Comparison of ENCODE assay signal across 13 mouse cellular contexts in the genomic region with DNA sequence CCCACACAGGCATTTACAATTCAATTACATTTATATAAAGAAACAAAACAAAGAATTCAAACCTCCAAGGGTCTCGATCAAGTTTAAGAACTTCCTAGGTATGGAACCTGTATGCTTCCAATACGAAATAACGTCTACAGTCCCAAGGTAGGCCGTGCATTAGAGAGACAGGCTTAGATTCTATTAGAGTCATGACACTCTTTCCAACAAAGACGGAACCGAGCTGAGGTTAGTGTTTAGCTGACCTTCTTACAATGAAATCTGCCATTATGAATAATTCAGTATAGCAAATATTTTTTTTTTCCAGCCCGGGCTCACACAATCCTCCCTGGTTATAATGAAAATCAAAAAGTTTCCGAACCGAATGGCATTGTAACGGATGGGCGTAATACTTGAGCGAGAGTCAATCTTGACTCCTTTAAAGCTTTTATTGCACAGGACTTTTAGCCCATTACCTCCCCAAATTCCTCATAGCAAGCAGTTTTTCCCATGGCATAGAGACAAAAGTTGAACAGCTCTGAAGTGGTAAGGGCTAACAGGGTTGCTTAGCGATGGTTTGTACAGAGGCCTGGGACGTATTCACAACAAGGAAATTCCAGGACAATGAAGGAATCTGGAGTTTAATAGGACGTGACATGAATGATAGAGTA.
DNase-seq lines count a peak whose midpoint lies in the region; ATAC-seq and TF ChIP-seq lines count a peak whose summit lies in the region.
"Had no signal": no experiment of that assay in that cellular context is flagged by ENCODE, and none has a peak within 500 bp of the region (broad histone marks: within the 10 kb centered on the region; RNA-seq: fewer than 3 reads in every experiment).

No protein-coding gene starts in this region.

- TF ChIP-seq CTCF in lung, postnatal 0 days (IDR thresholded peaks at IDR 0.05), result no peak

- H3K9me3 ChIP-seq in embryonic facial prominence, embryonic 14.5 days (ENCODE audit: control insufficient read depth, low read length), result peaks cover 10% of the 10 kb centered on the region; the same call in 1 of the 2 replicates
- peaks cover 9% of the 10 kb centered on the region for H3K9me3 ChIP-seq in hindbrain, embryonic 13.5 days
- H3K9me3 ChIP-seq in midbrain, embryonic 14.5 days (ENCODE audit: control insufficient read depth, low read length), result peaks cover 8% of the 10 kb centered on the region
- no peaks in the 10 kb centered on the region for H3K9me3 ChIP-seq in lung, postnatal 0 days (ENCODE audit: low read length)
- H3K9me3 ChIP-seq: liver, embryonic 15.5 days had no signal

- peaks cover 75% of the 10 kb centered on the region for H3K36me3 ChIP-seq in embryonic facial prominence, embryonic 14.5 days (ENCODE audit: control insufficient read depth, insufficient read depth, low read length)
- peaks cover 32% of the 10 kb centered on the region for H3K36me3 ChIP-seq in hindbrain, embryonic 13.5 days
- peaks cover 31% of the 10 kb centered on the region for H3K36me3 ChIP-seq in midbrain, embryonic 14.5 days (ENCODE audit: control insufficient read depth, insufficient read depth, low read length)
- H3K36me3 ChIP-seq in lung, postnatal 0 days (ENCODE audit: insufficient read depth, low read length), result no peaks in the 10 kb centered on the region
- H3K36me3 ChIP-seq: G1E had no signal

- peak; percentile 80 for DNase-seq in Muller cell, postnatal 12 days (ENCODE audit: inconsistent ontology term)
- peak; percentile 24 for DNase-seq in embryonic facial prominence, embryonic 14.5 days (ENCODE audit: low spot score)
- peak; percentile 64 for DNase-seq in midbrain, embryonic 14.5 days
- no peak for DNase-seq in left cerebral cortex, adult 8-10 months (ENCODE audit: low spot score in 2 of 2)
- DNase-seq in lung, postnatal 0 days (ENCODE audit: low spot score), result no peak
- DNase-seq in liver, result no peak
- DNase-seq in layer of hippocampus, postnatal 36 days, result no peak
- DNase-seq: cerebellum, adult 11 months; gastrocnemius, postnatal 14 days had no signal

- no peak for TF ChIP-seq EP300 in lung, postnatal 0 days (IDR thresholded peaks at IDR 0.05)

- no peak overlapping the region for H3K4me2 ChIP-seq in embryonic facial prominence, embryonic 14.5 days (ENCODE audit: low read depth, low read length)
- H3K4me2 ChIP-seq in hindbrain, embryonic 13.5 days, result no peak overlapping the region
- no peak overlapping the region for H3K4me2 ChIP-seq in midbrain, embryonic 14.5 days (ENCODE audit: low read length)
- H3K4me2 ChIP-seq in lung, postnatal 0 days (replicated peaks; ENCODE audit: low read depth, low read length), result no peak overlapping the region
- H3K4me2 ChIP-seq: heart, embryonic 12.5 days; liver, embryonic 15.5 days had no signal

- H3K4me3 ChIP-seq in embryonic facial prominence, embryonic 14.5 days (ENCODE audit: low read depth, low read length), result no peak overlapping the region
- no peak overlapping the region for H3K4me3 ChIP-seq in hindbrain, embryonic 13.5 days
- no peak overlapping the region for H3K4me3 ChIP-seq in midbrain, embryonic 14.5 days (replicated peaks; ENCODE audit: low read depth, low read length)
- H3K4me3 ChIP-seq in lung, postnatal 0 days (ENCODE audit: low read depth, low read length), result no peak overlapping the region
- H3K4me3 ChIP-seq: heart, embryonic 12.5 days; liver, embryonic 15.5 days had no signal

- no peak; the same call in 1 of the 2 replicates for ATAC-seq in embryonic facial prominence, embryonic 14.5 days (ENCODE audit: low read depth)
- ATAC-seq in hindbrain, embryonic 13.5 days (ENCODE audit: low FRiP score), result peak; percentile 61; the same call in 1 of the 2 replicates
- ATAC-seq in midbrain, embryonic 14.5 days (ENCODE audit: low FRiP score, low TSS enrichment), result peak; percentile 74
- ATAC-seq in lung, postnatal 0 days, result no peak

- no peaks in the 10 kb centered on the region for H3K4me1 ChIP-seq in embryonic facial prominence, embryonic 14.5 days (ENCODE audit: control insufficient read depth, insufficient read depth, low read length)
- H3K4me1 ChIP-seq in hindbrain, embryonic 13.5 days (replicated peaks), result no peaks in the 10 kb centered on the region
- no peaks in the 10 kb centered on the region for H3K4me1 ChIP-seq in midbrain, embryonic 14.5 days (ENCODE audit: control insufficient read depth, insufficient read depth, low read length)
- H3K4me1 ChIP-seq in lung, postnatal 0 days (ENCODE audit: insufficient read depth, low read depth, low read length), result no peaks in the 10 kb centered on the region
- H3K4me1 ChIP-seq: liver, embryonic 15.5 days had no signal

- no peak overlapping the region for H3K27ac ChIP-seq in embryonic facial prominence, embryonic 14.5 days (replicated peaks; ENCODE audit: low read depth, low read length)
- H3K27ac ChIP-seq in hindbrain, embryonic 13.5 days, result no peak overlapping the region
- no peak overlapping the region for H3K27ac ChIP-seq in midbrain, embryonic 14.5 days (replicated peaks; ENCODE audit: low read depth, low read length)
- no peak overlapping the region for H3K27ac ChIP-seq in lung, postnatal 0 days (ENCODE audit: low read length)
- H3K27ac ChIP-seq: liver, embryonic 15.5 days had no signal

- no peak overlapping the region for H3K9ac ChIP-seq in embryonic facial prominence, embryonic 14.5 days (ENCODE audit: low read depth, low read length)
- H3K9ac ChIP-seq in hindbrain, embryonic 13.5 days, result no peak overlapping the region
- no peak overlapping the region for H3K9ac ChIP-seq in midbrain, embryonic 14.5 days (replicated peaks; ENCODE audit: low read length)
- H3K9ac ChIP-seq in lung, postnatal 0 days (replicated peaks; ENCODE audit: low read depth), result no peak overlapping the region
- H3K9ac ChIP-seq: heart, embryonic 12.5 days; liver, embryonic 15.5 days had no signal

- 85% methylated on average over 15 of the region's 15 CpGs for WGBS in embryonic facial prominence, embryonic 14.5 days
- 24% methylated on average over 15 of the region's 15 CpGs for WGBS in hindbrain, embryonic 13.5 days
- WGBS in midbrain, embryonic 14.5 days, result 11% methylated on average over 15 of the region's 15 CpGs
- 88% methylated on average over 15 of the region's 15 CpGs for WGBS in lung, postnatal 0 days

- H3K27me3 ChIP-seq in embryonic facial prominence, embryonic 14.5 days (replicated peaks; ENCODE audit: control insufficient read depth, insufficient read depth, low read length), result no peaks in the 10 kb centered on the region
- H3K27me3 ChIP-seq in hindbrain, embryonic 13.5 days, result no peaks in the 10 kb centered on the region
- no peaks in the 10 kb centered on the region for H3K27me3 ChIP-seq in midbrain, embryonic 14.5 days (ENCODE audit: control insufficient read depth, insufficient read depth, low read length)
- H3K27me3 ChIP-seq in lung, postnatal 0 days (replicated peaks; ENCODE audit: insufficient read depth, low read length), result no peaks in the 10 kb centered on the region
- H3K27me3 ChIP-seq: heart, embryonic 12.5 days; liver, embryonic 15.5 days had no signal

Comparison
In these comparisons a context has a peak if more than half of its experiments do, and no peak if none do; other contexts are left out.
1. DNase-seq: peak in Muller cell, postnatal 12 days (single experiment), embryonic facial prominence, embryonic 14.5 days (single experiment) and midbrain, embryonic 14.5 days (single experiment); none in left cerebral cortex, adult 8-10 months (0 of 2), lung, postnatal 0 days (single experiment), liver (single experiment) and layer of hippocampus, postnatal 36 days (0 of 2).
2. ATAC-seq: peak in hindbrain, embryonic 13.5 days (single experiment) and midbrain, embryonic 14.5 days (single experiment); none in embryonic facial prominence, embryonic 14.5 days (single experiment) and lung, postnatal 0 days (single experiment).